Mouse (Mus musculus) thymus, postnatal 14 days (tissue): ENCODE data around the gene Plekhn1.

Experiments used
- DNase-seq: peaks from one replicate; pipeline ENCODE4 v3.0.0; 2021

The Plekhn1 gene

DNA sequence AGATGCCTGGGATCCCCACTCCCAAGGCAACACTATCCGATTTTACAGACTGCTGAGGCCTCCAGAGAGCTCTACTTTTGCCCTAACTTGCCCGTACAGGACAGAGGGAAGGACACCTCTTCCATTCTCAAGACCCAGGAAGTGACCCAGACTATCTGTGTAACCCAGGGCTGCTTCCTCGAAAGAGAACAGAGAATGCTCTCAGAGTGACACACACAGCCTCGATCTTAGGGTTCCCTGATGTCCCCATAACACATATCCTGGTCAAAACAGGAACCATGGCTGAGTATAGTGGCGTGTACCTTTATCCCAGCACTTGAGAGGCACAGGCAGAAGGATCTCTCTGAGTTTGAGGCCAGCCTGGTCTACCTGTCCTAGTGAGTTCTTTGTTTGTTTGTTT, 50.9 kb downstream of the Plekhn1 start:
- no peak for DNase-seq

DNA sequence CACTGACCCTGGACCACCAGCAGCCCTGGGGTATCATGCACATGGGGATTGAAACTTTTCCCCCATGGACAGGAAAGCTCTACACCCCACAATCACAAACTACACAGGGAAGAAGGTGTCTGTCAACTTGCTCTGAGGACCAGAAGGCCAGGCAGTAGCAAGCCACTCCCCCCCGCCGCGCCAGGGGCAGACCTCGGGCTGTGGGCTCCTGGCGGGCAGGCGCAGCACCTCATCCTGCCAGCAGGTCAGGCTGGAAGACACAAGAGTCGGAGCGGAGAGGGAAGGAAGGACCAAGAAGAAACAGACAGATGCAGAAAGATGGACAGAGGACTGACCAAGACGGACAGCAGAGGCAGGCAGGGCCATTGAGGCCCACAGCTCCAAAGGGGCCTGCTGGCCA, 57.0 kb downstream of the Plekhn1 start:
- no peak for DNase-seq

DNA sequence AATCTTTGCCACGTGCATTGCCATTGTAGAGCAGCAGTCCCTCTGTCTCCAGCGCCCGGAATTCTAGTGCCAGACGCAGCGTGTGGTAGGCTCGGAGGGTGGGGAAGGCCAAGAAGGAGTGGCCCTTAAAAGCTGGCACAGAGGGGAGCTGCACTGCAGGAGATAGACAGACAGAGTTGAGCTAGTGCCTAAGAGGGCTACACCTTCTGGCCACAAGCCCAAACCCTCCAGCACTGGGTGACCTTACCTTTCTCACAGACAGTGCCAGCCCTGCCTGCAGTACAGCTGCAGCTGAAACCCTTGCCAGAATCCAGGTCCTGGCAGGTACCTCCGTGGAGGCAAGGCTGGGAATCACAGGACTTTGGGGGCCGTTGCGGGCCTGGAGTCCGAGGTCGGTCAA, 62.8 kb downstream of the Plekhn1 start:
- no peak for DNase-seq
